Mouse (Mus musculus): ENCODE results near the gene BC049352. TPM values are rescaled to one million over a fixed set of nuclear protein-coding genes. Genes with fewer than 3 reads are reported as not detected.

BC049352 gene
- polyA plus RNA-seq, 1 experiment: not detected

GRCm38 (mm10) chr9:45205143-45205542 is 23.3 kb downstream of the BC049352 start:
- TF ChIP-seq CTCF (IDR thresholded peaks at IDR 0.05; ENCODE audit: insufficient read depth, low read length) (no peak), POLR2A (IDR thresholded peaks at IDR 0.05; ENCODE audit: borderline replicate concordance, extremely low read depth, low read depth, low read length) (no peak)
- WGBS: 63% methylated on average over 5 of the region's 5 CpGs
- Histone ChIP-seq H3K4me3 (replicated peaks; ENCODE audit: extremely low read depth, low read depth, low read length) (no peak overlapping the region), H3K4me1 (ENCODE audit: control insufficient read depth, insufficient read depth, low read length) (peaks cover 2% of the 10 kb centered on the region)
- no peak for DNase-seq

DNA sequence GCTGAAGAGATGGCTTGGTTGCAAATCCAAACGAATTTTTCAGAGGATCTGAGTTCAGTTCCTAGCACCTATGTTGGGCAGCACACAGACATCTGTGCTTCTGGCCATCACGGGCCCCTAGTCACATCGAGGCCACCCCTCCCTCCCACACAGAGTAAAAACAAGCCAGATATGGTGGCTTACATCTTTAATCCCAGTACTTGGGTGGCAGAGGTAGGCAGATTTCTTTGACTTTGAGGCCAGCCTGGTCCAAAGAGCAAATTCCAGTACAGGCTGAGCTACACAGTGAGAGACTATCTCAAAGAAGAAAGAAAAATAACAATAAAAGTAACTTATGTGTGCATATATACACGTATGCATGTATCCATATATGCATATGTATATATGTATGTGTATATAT is 24.3 kb downstream of the BC049352 start:
- no peak for DNase-seq
- TF ChIP-seq CTCF (IDR thresholded peaks at IDR 0.05; ENCODE audit: insufficient read depth, low read length): no peak
- no peak for TF ChIP-seq POLR2A (IDR thresholded peaks at IDR 0.05; ENCODE audit: borderline replicate concordance, extremely low read depth, low read depth, low read length)
- H3K4me3 ChIP-seq (replicated peaks; ENCODE audit: extremely low read depth, low read depth, low read length): no peak overlapping the region
- WGBS: 70% methylated on average over 4 of the region's 4 CpGs
- H3K4me1 ChIP-seq (ENCODE audit: control insufficient read depth, insufficient read depth, low read length): peaks cover 2% of the 10 kb centered on the region

DNA sequence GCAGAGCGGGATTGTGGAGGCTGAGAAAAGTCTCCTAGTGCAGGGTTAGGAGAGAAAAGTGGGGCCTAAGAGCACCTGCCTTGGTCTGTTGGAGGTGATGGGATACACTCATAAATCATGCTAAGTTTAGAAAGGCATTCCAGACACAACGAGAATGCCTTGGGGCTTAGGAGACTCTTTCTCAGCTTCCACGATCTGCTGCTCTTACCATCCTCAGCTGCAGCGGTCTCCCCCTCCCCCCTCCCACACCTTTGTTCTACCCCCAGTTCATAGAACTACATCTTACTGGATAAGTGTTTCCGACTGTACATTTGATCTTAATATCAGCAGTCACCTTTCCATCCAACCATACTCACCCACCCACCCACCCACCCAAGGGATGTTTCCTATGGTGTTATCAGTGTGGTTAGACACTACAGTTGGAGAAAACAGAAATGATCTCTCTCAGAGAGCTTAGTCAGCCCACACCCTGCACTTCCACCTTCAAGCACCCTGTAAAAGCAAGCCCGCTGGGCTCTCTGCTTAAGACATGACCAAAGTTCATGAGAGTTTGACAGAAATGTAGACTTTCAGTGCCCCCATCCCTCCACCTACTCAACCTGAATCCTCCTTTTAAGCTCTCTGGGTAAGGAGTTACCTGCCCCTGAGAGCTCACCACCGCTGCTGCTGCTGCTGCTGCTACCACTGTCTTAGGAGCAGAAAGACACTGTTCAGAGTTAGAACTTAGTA is 25.4 kb downstream of the BC049352 start:
- 77% methylated on average over 7 of the region's 7 CpGs for WGBS
- TF ChIP-seq POLR2A (IDR thresholded peaks at IDR 0.05; ENCODE audit: borderline replicate concordance, extremely low read depth, low read depth, low read length) (no peak), CTCF (IDR thresholded peaks at IDR 0.05; ENCODE audit: insufficient read depth, low read length) (no peak)
- Histone ChIP-seq H3K4me1 (ENCODE audit: control insufficient read depth, insufficient read depth, low read length) (no peaks in the 10 kb centered on the region; the same call in 1 of the 2 replicates), H3K4me3 (replicated peaks; ENCODE audit: extremely low read depth, low read depth, low read length) (no peak overlapping the region)
- no peak for DNase-seq

GRCm38 (mm10) chr9:45212001-45212400 is 30.2 kb downstream of the BC049352 start:
- H3K4me3 ChIP-seq (replicated peaks; ENCODE audit: extremely low read depth, low read depth, low read length): no peak overlapping the region
- TF ChIP-seq CTCF (IDR thresholded peaks at IDR 0.05; ENCODE audit: insufficient read depth, low read length) (no peak), POLR2A (IDR thresholded peaks at IDR 0.05; ENCODE audit: borderline replicate concordance, extremely low read depth, low read depth, low read length) (no peak)
- no peaks in the 10 kb centered on the region for H3K4me1 ChIP-seq (ENCODE audit: control insufficient read depth, insufficient read depth, low read length)
- DNase-seq: no peak
- WGBS: 69% methylated on average over 6 of the region's 6 CpGs

DNA sequence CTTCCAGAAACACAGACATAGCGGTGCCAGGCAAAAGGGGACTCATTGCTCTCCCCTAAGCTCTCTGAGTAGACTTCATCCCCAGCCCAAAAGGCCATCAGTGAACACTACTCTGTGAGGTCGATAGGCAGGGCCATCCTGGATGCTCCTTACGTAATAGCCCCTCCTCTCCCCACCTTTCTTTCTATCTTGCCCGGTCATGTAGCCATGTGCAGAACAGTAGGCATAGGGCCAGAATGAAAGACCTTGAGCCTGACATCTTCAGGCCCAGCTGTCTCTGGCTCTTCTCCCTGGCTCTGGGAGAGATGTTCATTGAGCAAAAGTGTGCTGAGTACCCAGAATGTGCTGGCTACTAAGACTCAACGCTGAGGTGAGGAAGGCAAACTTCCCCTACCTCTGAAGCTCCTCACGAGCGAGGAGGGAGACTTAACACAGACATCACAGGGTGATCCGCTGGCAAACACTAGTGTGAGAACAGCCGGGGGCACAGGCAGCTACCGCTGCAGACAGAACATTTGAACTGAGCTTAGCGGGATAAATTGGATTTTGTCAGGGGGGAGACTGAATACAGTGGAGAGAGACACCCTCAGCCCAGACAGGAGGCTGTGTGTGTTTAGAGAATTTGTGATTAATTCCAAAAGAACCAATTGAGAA is 33.8 kb downstream of the BC049352 start:
- no peak for DNase-seq

GRCm38 (mm10) chr9:45219644-45220043 is 37.8 kb downstream of the BC049352 start:
- 80% methylated on average over 3 of the region's 3 CpGs for WGBS
- no peak overlapping the region for H3K4me3 ChIP-seq (replicated peaks; ENCODE audit: extremely low read depth, low read depth, low read length)
- TF ChIP-seq CTCF (IDR thresholded peaks at IDR 0.05; ENCODE audit: insufficient read depth, low read length): no peak
- TF ChIP-seq POLR2A (IDR thresholded peaks at IDR 0.05; ENCODE audit: borderline replicate concordance, extremely low read depth, low read depth, low read length): no peak
- no peaks in the 10 kb centered on the region for H3K4me1 ChIP-seq (ENCODE audit: control insufficient read depth, insufficient read depth, low read length)
- no peak for DNase-seq

More for the DNA sequence above, 33.8 kb downstream of the BC049352 start:
- no peaks in the 10 kb centered on the region for H3K4me1 ChIP-seq (ENCODE audit: control insufficient read depth, insufficient read depth, low read length)
- WGBS: 50% methylated on average over 11 of the region's 11 CpGs
- H3K4me3 ChIP-seq (replicated peaks; ENCODE audit: extremely low read depth, low read depth, low read length): no peak overlapping the region
- TF ChIP-seq POLR2A (IDR thresholded peaks at IDR 0.05; ENCODE audit: borderline replicate concordance, extremely low read depth, low read depth, low read length): no peak
- no peak for TF ChIP-seq CTCF (IDR thresholded peaks at IDR 0.05; ENCODE audit: insufficient read depth, low read length)

GRCm38 (mm10) chr9:45221567-45221966 is 39.8 kb downstream of the BC049352 start:
- H3K4me3 ChIP-seq (replicated peaks; ENCODE audit: extremely low read depth, low read depth, low read length): no peak overlapping the region
- no peaks in the 10 kb centered on the region for H3K4me1 ChIP-seq (ENCODE audit: control insufficient read depth, insufficient read depth, low read length)
- TF ChIP-seq CTCF (IDR thresholded peaks at IDR 0.05; ENCODE audit: insufficient read depth, low read length) (peak; percentile 80), POLR2A (IDR thresholded peaks at IDR 0.05; ENCODE audit: borderline replicate concordance, extremely low read depth, low read depth, low read length) (no peak)
- 8% methylated on average over 6 of the region's 6 CpGs for WGBS
- peak; percentile 86 for DNase-seq

GRCm38 (mm10) chr9:45229359-45229758 is 47.6 kb downstream of the BC049352 start:
- no peaks in the 10 kb centered on the region for H3K4me1 ChIP-seq (ENCODE audit: control insufficient read depth, insufficient read depth, low read length)
- DNase-seq: no peak
- no peak for TF ChIP-seq CTCF (IDR thresholded peaks at IDR 0.05; ENCODE audit: insufficient read depth, low read length)
- TF ChIP-seq POLR2A (IDR thresholded peaks at IDR 0.05; ENCODE audit: borderline replicate concordance, extremely low read depth, low read depth, low read length): no peak
- 61% methylated on average over 8 of the region's 8 CpGs for WGBS
- no peak overlapping the region for H3K4me3 ChIP-seq (replicated peaks; ENCODE audit: extremely low read depth, low read depth, low read length)

DNA sequence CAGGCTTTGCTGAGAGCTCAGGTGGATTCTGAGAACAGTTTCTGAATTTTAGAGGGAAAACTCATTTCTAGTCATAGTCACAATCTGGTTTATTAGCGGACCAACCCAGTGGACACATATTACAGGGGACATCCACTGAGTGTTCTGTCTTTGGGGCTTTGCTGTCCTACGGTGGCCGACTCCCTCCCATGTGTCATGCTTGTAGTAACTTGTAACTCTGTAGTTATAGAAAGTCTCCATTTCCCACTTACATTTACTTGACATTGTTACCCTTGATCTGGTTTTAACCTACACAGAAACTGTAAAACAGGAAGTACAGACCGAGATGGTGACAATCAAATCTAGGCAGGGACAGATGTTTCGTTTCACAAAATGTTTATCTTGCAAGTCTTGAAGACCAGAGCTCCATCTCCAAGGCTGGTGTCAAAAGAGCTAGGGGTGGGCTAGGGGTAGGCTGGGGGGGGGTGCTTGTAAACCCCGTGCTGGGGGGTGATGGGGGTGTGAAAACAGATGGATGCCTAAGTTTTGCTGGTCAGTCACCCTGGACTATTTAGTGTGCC is 53.9 kb downstream of the BC049352 start:
- TF ChIP-seq POLR2A (IDR thresholded peaks at IDR 0.05; ENCODE audit: borderline replicate concordance, extremely low read depth, low read depth, low read length) (no peak), CTCF (IDR thresholded peaks at IDR 0.05; ENCODE audit: insufficient read depth, low read length) (no peak)
- H3K4me1 ChIP-seq (ENCODE audit: control insufficient read depth, insufficient read depth, low read length): no peaks in the 10 kb centered on the region
- 36% methylated on average over 6 of the region's 6 CpGs for WGBS
- DNase-seq: no peak
- H3K4me3 ChIP-seq (replicated peaks; ENCODE audit: extremely low read depth, low read depth, low read length): no peak overlapping the region
